Mouse (Mus musculus): ENCODE data around the gene Xrn2. TPM values are rescaled to one million over a fixed set of nuclear protein-coding genes. Genes with fewer than 3 reads are reported as not detected.
"Not testable (repeated sequence)": the region's sequence is repeated elsewhere in the genome, so short reads cannot be mapped to it uniquely, and the experiment has no call there.

Xrn2 gene
- polyA plus RNA-seq, 1 experiment: 27.6 TPM

DNA sequence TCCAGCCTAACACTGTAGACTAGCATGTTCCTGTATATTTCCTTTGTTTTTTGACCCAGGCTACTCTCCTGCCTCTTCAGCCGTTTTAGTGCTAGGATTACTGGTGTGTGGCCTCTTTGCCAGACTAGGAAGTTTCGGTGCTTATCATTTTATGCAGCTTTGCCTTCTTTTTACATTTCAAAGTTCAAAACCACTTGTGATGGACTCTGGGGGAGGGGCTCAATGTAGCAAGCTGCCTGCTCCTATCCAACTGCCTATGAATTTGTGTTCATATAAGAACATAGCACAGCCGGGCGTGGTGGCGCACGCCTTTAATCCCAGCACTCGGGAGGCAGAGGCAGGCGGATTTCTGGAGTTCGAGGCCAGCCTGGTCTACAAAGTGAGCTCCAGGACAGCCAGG is 1.8 kb upstream of the Xrn2 start:
- H3K27ac ChIP-seq (ENCODE audit: insufficient read depth, low read length): no peak overlapping the region
- no peak for TF ChIP-seq CTCF (IDR thresholded peaks at IDR 0.05; ENCODE audit: extremely low read depth, insufficient read depth, low read length)
- TF ChIP-seq POLR2A (IDR thresholded peaks at IDR 0.05; ENCODE audit: extremely low read depth, insufficient read depth, low read length): no peak
- peaks cover 4% of the 10 kb centered on the region; the same call in 1 of the 2 replicates for H3K4me1 ChIP-seq (ENCODE audit: control insufficient read depth, insufficient read depth, low read length)
- no peak overlapping the region for H3K4me3 ChIP-seq (ENCODE audit: insufficient read depth, low read length)

- no peak for TF ChIP-seq POLR2A (IDR thresholded peaks at IDR 0.05; ENCODE audit: extremely low read depth, insufficient read depth, low read length)
- TF ChIP-seq CTCF (IDR thresholded peaks at IDR 0.05; ENCODE audit: extremely low read depth, insufficient read depth, low read length): no peak
- Histone ChIP-seq H3K4me3 (ENCODE audit: insufficient read depth, low read length) (no peak overlapping the region; the same call in 1 of the 2 replicates), H3K4me1 (ENCODE audit: control insufficient read depth, insufficient read depth, low read length) (peaks cover 4% of the 10 kb centered on the region; the same call in 1 of the 2 replicates), H3K27ac (ENCODE audit: insufficient read depth, low read length) (no peak overlapping the region)
These were observed 1.2 kb upstream of the Xrn2 start for GRCm38 (mm10) chr2:147011474-147012140.

- no peak for TF ChIP-seq POLR2A (IDR thresholded peaks at IDR 0.05; ENCODE audit: extremely low read depth, insufficient read depth, low read length)
- no peak for TF ChIP-seq CTCF (IDR thresholded peaks at IDR 0.05; ENCODE audit: extremely low read depth, insufficient read depth, low read length)
- H3K4me3 ChIP-seq (ENCODE audit: insufficient read depth, low read length): peak overlapping the region; percentile 71
- H3K27ac ChIP-seq (ENCODE audit: insufficient read depth, low read length): no peak overlapping the region
- H3K4me1 ChIP-seq (ENCODE audit: control insufficient read depth, insufficient read depth, low read length): peaks cover 4% of the 10 kb centered on the region; the same call in 1 of the 2 replicates
These were observed 614 bp upstream of the Xrn2 start for GRCm38 (mm10) chr2:147012141-147012622.

GRCm38 (mm10) chr2:147013194-147013969 is 586 bp downstream of the Xrn2 start:
- TF ChIP-seq CTCF (IDR thresholded peaks at IDR 0.05; ENCODE audit: extremely low read depth, insufficient read depth, low read length): no peak
- no peak for TF ChIP-seq POLR2A (IDR thresholded peaks at IDR 0.05; ENCODE audit: extremely low read depth, insufficient read depth, low read length)
- H3K27ac ChIP-seq (ENCODE audit: insufficient read depth, low read length): 0 out of 2 replicates have a peak overlapping the region, but pooled peaks have one; percentile 48

DNA sequence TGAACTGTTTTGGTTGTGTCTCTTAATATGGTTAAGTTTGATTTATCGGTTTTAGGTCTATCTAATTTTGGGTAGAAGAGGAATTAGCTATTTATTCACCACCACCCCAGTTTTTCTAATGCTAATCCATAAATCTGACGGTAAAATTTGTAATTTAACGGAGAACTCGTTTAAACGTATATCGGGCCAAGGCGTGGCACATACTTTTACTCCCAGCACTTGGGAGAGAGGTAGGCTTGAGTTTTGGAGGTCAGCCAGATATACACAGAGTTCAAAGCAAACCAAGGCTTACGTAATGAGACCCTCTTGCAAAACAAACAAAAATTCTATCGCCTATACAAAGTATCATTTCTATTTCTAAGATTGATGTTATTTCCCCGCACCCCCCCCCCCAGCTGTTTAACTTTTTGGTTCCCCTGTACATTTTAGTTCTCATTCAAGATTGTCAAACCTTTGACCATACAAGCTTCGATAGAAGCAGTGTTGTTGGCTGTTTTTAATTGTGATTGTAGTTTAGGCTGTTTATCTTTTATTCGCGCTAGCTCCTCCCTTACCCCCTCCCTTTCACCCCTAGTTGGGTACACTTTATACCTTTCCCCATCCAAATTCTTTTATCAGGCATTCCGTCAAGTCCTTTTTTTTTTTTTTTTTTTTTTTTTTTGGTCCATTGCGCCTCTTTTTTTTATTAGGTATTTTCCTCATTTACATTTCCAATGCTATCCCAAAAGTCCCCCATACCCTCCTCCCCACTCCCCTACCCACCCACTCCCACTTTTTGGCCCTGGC is 1.5 kb downstream of the Xrn2 start:
- no peak for TF ChIP-seq CTCF (IDR thresholded peaks at IDR 0.05; ENCODE audit: extremely low read depth, insufficient read depth, low read length)
- TF ChIP-seq POLR2A (IDR thresholded peaks at IDR 0.05; ENCODE audit: extremely low read depth, insufficient read depth, low read length): no peak
- Histone ChIP-seq H3K27ac (ENCODE audit: insufficient read depth, low read length) (no peak overlapping the region), H3K4me3 (ENCODE audit: insufficient read depth, low read length) (peak overlapping the region; percentile 71; the same call in 1 of the 2 replicates), H3K4me1 (ENCODE audit: control insufficient read depth, insufficient read depth, low read length) (peaks cover 4% of the 10 kb centered on the region; the same call in 1 of the 2 replicates)

More at GRCm38 (mm10) chr2:147013194-147013969, 586 bp downstream of the Xrn2 start:
- Histone ChIP-seq H3K4me1 (ENCODE audit: control insufficient read depth, insufficient read depth, low read length) (peaks cover 4% of the 10 kb centered on the region; the same call in 1 of the 2 replicates), H3K4me3 (ENCODE audit: insufficient read depth, low read length) (peak overlapping the region; percentile 71)

- H3K4me1 ChIP-seq (ENCODE audit: control insufficient read depth, insufficient read depth, low read length); H3K4me3 ChIP-seq (ENCODE audit: insufficient read depth, low read length); H3K27ac ChIP-seq (ENCODE audit: insufficient read depth, low read length): not testable (repeated sequence)
These were observed 9.2 kb downstream of the Xrn2 start for GRCm38 (mm10) chr2:147022041-147022440.

DNA sequence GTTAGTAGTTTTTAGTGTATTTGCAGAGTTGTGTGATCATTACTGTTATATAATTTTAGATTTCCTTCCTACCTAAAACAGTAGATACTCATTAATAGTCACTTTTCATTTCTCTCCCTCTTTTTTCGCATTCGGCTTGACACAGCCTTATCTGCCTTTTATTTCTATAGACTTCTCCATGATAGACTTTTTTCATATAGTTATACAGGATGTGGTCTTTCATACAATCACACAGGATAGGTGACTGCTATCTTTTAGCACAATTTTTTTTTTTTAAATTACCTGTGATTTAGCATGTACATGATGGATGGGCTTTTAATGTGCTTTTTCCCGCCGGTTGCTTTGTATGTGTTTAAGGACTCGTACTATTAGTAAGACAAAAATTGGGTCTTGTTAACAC is 10.3 kb downstream of the Xrn2 start:
- H3K4me1 ChIP-seq (ENCODE audit: control insufficient read depth, insufficient read depth, low read length): no peaks in the 10 kb centered on the region
- no peak overlapping the region for H3K4me3 ChIP-seq (ENCODE audit: insufficient read depth, low read length)
- no peak overlapping the region for H3K27ac ChIP-seq (ENCODE audit: insufficient read depth, low read length)
- TF ChIP-seq CTCF (IDR thresholded peaks at IDR 0.05; ENCODE audit: extremely low read depth, insufficient read depth, low read length) (no peak), POLR2A (IDR thresholded peaks at IDR 0.05; ENCODE audit: extremely low read depth, insufficient read depth, low read length) (no peak)

DNA sequence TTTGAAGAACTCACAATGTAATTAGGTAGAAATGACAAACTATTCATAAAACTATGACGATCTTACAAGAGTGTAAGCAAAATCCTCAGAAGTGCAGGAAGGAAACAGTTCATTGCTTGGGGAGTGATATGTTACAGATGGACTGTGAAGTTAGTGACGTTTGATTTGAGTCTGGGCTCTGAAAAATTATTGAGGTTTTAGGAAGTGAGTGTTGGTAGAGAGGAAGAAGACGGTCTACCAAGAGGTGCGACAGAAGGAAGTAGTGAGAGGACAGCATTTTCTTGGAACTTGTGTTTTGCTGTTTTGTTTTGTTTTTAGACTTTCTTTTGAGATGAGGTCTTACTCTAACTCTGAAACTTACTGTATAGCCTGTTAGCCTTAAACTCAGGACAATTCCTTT is 10.8 kb downstream of the Xrn2 start:
- Histone ChIP-seq H3K4me3 (ENCODE audit: insufficient read depth, low read length) (no peak overlapping the region), H3K27ac (ENCODE audit: insufficient read depth, low read length) (no peak overlapping the region)
- no peak for TF ChIP-seq CTCF (IDR thresholded peaks at IDR 0.05; ENCODE audit: extremely low read depth, insufficient read depth, low read length)
- no peak for TF ChIP-seq POLR2A (IDR thresholded peaks at IDR 0.05; ENCODE audit: extremely low read depth, insufficient read depth, low read length)

GRCm38 (mm10) chr2:147033065-147033464 is 20.3 kb downstream of the Xrn2 start:
- Histone ChIP-seq H3K27ac (ENCODE audit: insufficient read depth, low read length) (no peak overlapping the region), H3K4me3 (ENCODE audit: insufficient read depth, low read length) (no peak overlapping the region), H3K4me1 (ENCODE audit: control insufficient read depth, insufficient read depth, low read length) (no peaks in the 10 kb centered on the region)
- no peak for TF ChIP-seq POLR2A (IDR thresholded peaks at IDR 0.05; ENCODE audit: extremely low read depth, insufficient read depth, low read length)

More for the DNA sequence above, 10.8 kb downstream of the Xrn2 start:
- no peaks in the 10 kb centered on the region for H3K4me1 ChIP-seq (ENCODE audit: control insufficient read depth, insufficient read depth, low read length)

Data from cortical plate, adult 2 months (tissue).